In genomic region chr7:132775333-132775732, GRCm38 (mm10) we compare ENCODE assay signal across 9 mouse cellular contexts. TPM values are rescaled to one million over a fixed set of nuclear protein-coding genes. Genes with fewer than 3 reads are reported as not detected.
DNase-seq lines count a peak whose midpoint lies in the region; ATAC-seq and TF ChIP-seq lines count a peak whose summit lies in the region.
"Had no signal": no experiment of that assay in that cellular context is flagged by ENCODE, and none has a peak within 500 bp of the region (broad histone marks: within the 10 kb centered on the region; RNA-seq: fewer than 3 reads in every experiment).

No protein-coding gene starts in this region.

- no peaks in the 10 kb centered on the region for H3K36me3 ChIP-seq in myocyte (ENCODE audit: control insufficient read depth, insufficient read depth)
- H3K36me3 ChIP-seq in hindbrain, postnatal 0 days (ENCODE audit: insufficient read depth, low read length) = peaks cover 9% of the 10 kb centered on the region

- H3K27ac ChIP-seq in layer of hippocampus, adult 2 months = peak overlapping the region; percentile 43; the same call in 1 of the 2 replicates
- H3K27ac ChIP-seq in gastrocnemius, adult 2 months = peak overlapping the region; percentile 88
- no peak overlapping the region for H3K27ac ChIP-seq in hindbrain, postnatal 0 days

- no peak for TF ChIP-seq POLR2A in myocyte (IDR thresholded peaks at IDR 0.05; ENCODE audit: insufficient read length, low read depth)

- no peak overlapping the region for H3ac ChIP-seq in myocyte (ENCODE audit: control insufficient read depth, insufficient read length)

- H3K9me3 ChIP-seq in hindbrain, postnatal 0 days (ENCODE audit: low read length) = no peaks in the 10 kb centered on the region

- intact Hi-C loops in gastrocnemius, adult 2 months (cut with DNase I) = loop anchor here (5.0 kb wide), 1 partner anchor 37 kb away; the partner anchor contains the start of gene Fam53b
- intact Hi-C loops in left cerebral cortex, postnatal 14 days (cut with DNase I) = no loop called here

- 75% methylated on average over 5 of the region's 5 CpGs for WGBS in hindbrain, postnatal 0 days

- no peak for DNase-seq in layer of hippocampus, adult 2 months (ENCODE audit: low spot score in 2 of 2)
- DNase-seq in layer of hippocampus, postnatal 14 days (ENCODE audit: low spot score in 2 of 2) = no peak
- peak; percentile 89 for DNase-seq in gastrocnemius, adult 2 months
- DNase-seq in kidney, adult 9 months = peak; percentile 76
- DNase-seq in left cerebral cortex, postnatal 14 days (ENCODE audit: low spot score in 2 of 2) = no peak
- no peak for DNase-seq in hindbrain, postnatal 0 days (ENCODE audit: low spot score)
- no peak for DNase-seq in layer of hippocampus, postnatal 25 days (ENCODE audit: extremely low spot score in 1 of 2, low spot score in 1 of 2)

- no peak for TF ChIP-seq CTCF in layer of hippocampus, adult 2 months (conservative IDR thresholded peaks at IDR 0.05)
- TF ChIP-seq CTCF in gastrocnemius, adult 2 months (IDR thresholded peaks at IDR 0.05) = no peak
- no peak for TF ChIP-seq CTCF in hindbrain, postnatal 0 days (IDR thresholded peaks at IDR 0.05; ENCODE audit: low read depth)

- H3K27me3 ChIP-seq in myocyte (ENCODE audit: control insufficient read depth, insufficient read depth, insufficient read length) = no peaks in the 10 kb centered on the region
- no peaks in the 10 kb centered on the region for H3K27me3 ChIP-seq in hindbrain, postnatal 0 days (ENCODE audit: insufficient read depth, low read length)
- H3K27me3 ChIP-seq: CH12.LX had no signal

- no peak overlapping the region for H3K4me3 ChIP-seq in layer of hippocampus, adult 2 months
- peak overlapping the region; percentile 55 for H3K4me3 ChIP-seq in gastrocnemius, adult 2 months
- no peak overlapping the region for H3K4me3 ChIP-seq in myocyte
- H3K4me3 ChIP-seq in hindbrain, postnatal 0 days (ENCODE audit: low read length) = no peak overlapping the region

- H3K9ac ChIP-seq in hindbrain, postnatal 0 days (replicated peaks; ENCODE audit: low read length) = no peak overlapping the region

- no peak for ATAC-seq in hindbrain, postnatal 0 days

- peak overlapping the region; percentile 18 for H3K4me2 ChIP-seq in myocyte (ENCODE audit: low read depth)
- no peak overlapping the region for H3K4me2 ChIP-seq in hindbrain, postnatal 0 days (ENCODE audit: low read depth, low read length)

- peaks cover 6% of the 10 kb centered on the region for H3K4me1 ChIP-seq in hindbrain, postnatal 0 days (ENCODE audit: insufficient read depth, low read length)

- H3K79me2 ChIP-seq in myocyte (ENCODE audit: control insufficient read depth, insufficient read depth) = no peaks in the 10 kb centered on the region

TF ChIP-seq in myocyte, 11 proteins besides CTCF, POLR2A, EP300 and RAD21:
- TF ChIP-seq MAX (IDR thresholded peaks at IDR 0.05; ENCODE audit: low read depth) (no peak), POLR2AphosphoS2 (IDR thresholded peaks at IDR 0.05; ENCODE audit: insufficient read length, low read depth) (no peak), REST (IDR thresholded peaks at IDR 0.05; ENCODE audit: insufficient read depth, insufficient read length) (no peak), E2F4 (IDR thresholded peaks at IDR 0.05; ENCODE audit: insufficient read depth) (no peak), CEBPB (IDR thresholded peaks at IDR 0.05; ENCODE audit: insufficient read depth, poor library complexity, severe bottlenecking) (no peak), TCF12 (IDR thresholded peaks at IDR 0.05; ENCODE audit: insufficient read depth, poor library complexity, severe bottlenecking) (no peak), MYOD1 (IDR thresholded peaks at IDR 0.05; ENCODE audit: control insufficient read depth in 1 of 3, insufficient read length in 2 of 3, low read depth in 2 of 3) (no peak), SRF (IDR thresholded peaks at IDR 0.05; ENCODE audit: control insufficient read depth, insufficient read length, low read depth) (no peak), MYOG (IDR thresholded peaks at IDR 0.05; ENCODE audit: control insufficient read depth in 1 of 3, insufficient read depth in 1 of 3, insufficient read length in 2 of 3, low read depth in 2 of 3) (no peak), USF1 (IDR thresholded peaks at IDR 0.05; ENCODE audit: low read depth) (no peak), TCF3 (IDR thresholded peaks at IDR 0.05; ENCODE audit: insufficient read length, low read depth) (no peak)

RNA-seq across cellular contexts. Expression of gene Fam53b, which starts 38.4 kb away (rescaled TPM):
- 10 to 100 TPM; 42.3 to 54.8 TPM for total RNA-seq in layer of hippocampus, adult 2 months (2021)
- 10 to 100 TPM; 26.4 to 27.2 TPM for total RNA-seq in layer of hippocampus, postnatal 14 days (2021)
- 10 to 100 TPM; 15.3 to 27.4 TPM for total RNA-seq in gastrocnemius, adult 2 months (2021)
- 26.5 TPM for polyA plus RNA-seq in myocyte (2012; fragmentation: generic; extraction: Trizol)
- total RNA-seq in left cerebral cortex, postnatal 14 days (2021) = 10 to 100 TPM; 24.8 to 27.8 TPM
- total RNA-seq in hindbrain, postnatal 0 days (2014; rRNA removed) = 20.9 and 21.0 TPM in 2 replicates
- 10.2 and 12.9 TPM in 2 replicates for polyA plus RNA-seq in hindbrain, postnatal 0 days (2015; fragmentation: Nextera tagmentation; extraction: Ambion mirVana)
- total RNA-seq in layer of hippocampus, postnatal 25 days (2021) = 10 to 100 TPM; 34.6 to 40.9 TPM

Comparison
In these comparisons a context has a peak if more than half of its experiments do, and no peak if none do; other contexts are left out.
1. DNase-seq: peak in gastrocnemius, adult 2 months (single experiment) and kidney, adult 9 months (single experiment); none in layer of hippocampus, adult 2 months (0 of 2), layer of hippocampus, postnatal 14 days (0 of 2), left cerebral cortex, postnatal 14 days (0 of 2), hindbrain, postnatal 0 days (single experiment) and layer of hippocampus, postnatal 25 days (0 of 2).